Mouse (Mus musculus): Measurements from ENCODE around the gene Spsb3.

Spsb3 gene

GRCm38 (mm10) chr17:24886134-24886931 lies at the start of gene Spsb3, which contains the start of gene Nubp2:
Spsb3 (plus strand) TSS chr17:24886643.
Nubp2 (minus strand) TSS chr17:24886349.
- DNase-seq (ENCODE audit: low read depth): peak; percentile 99

DNA sequence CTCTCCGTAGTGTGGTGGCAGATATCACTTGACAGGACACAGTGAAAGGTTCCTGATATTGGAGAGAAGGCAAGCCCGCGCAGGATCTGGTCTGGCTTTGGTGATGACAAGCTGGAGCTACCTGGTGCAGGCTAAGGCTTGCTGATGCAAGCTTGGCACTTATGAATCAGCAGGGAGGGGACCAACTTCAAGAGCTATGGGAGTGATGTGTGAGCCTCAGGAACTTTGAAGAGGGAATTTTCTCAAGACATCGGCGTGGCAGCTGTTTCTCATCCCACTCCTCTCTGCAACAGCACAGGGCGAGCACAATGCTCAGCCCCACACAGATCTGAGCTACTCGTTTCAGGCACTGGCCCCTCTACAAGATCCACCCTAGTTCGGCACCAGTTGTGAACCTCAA lies 46.6 kb upstream of the Spsb3 start, which contains the start of gene Hagh:
Gene Hagh, plus strand, starts transcription at position 302 of the 400 bp plus-strand sequence.
- no peak for DNase-seq (ENCODE audit: low read depth)

DNA sequence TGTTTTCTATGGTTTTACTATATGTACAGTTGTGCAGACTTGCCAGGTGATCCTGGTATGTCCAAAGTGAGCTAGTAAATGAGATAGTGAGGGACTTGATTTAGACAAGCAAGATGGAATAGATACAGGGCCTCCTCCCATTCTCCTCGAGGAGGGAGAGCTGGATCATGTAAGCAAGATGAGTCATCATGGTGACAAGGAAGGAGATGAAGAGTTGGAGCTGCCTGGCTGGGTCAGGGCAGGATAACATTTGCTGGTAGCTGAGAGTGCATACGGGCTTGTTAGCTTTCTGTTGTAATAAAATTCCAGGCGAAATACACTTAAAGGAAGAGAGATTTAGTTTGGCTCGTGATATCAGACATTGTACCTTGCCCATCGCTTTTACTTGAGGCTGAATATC lies 46.1 kb upstream of the Spsb3 start:
- no peak for DNase-seq (ENCODE audit: low read depth)

GRCm38 (mm10) chr17:24841133-24841532 lies 45.3 kb upstream of the Spsb3 start:
- no peak for DNase-seq (ENCODE audit: low read depth)

DNA sequence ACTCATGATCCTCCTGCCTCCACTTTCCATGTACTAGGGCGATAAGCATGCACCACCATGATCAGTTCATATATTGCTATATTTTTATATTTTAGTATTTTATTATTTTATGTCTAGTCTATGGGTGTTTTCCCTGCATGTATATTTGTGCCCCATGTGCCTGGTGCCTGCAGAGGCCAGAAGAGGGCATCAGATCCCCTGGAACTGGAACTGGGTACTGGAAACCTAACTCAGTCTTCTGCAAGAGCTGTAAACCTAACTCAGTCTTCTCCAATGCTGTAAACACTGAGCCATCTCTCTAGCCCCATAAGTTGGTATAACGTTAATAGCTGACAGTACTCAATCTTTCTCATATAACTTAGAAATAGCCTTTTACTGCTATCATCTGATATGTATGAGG lies 43.8 kb upstream of the Spsb3 start:
- DNase-seq (ENCODE audit: low read depth): no peak

GRCm38 (mm10) chr17:24844525-24844924 lies 41.9 kb upstream of the Spsb3 start:
- no peak for DNase-seq (ENCODE audit: low read depth)

DNA sequence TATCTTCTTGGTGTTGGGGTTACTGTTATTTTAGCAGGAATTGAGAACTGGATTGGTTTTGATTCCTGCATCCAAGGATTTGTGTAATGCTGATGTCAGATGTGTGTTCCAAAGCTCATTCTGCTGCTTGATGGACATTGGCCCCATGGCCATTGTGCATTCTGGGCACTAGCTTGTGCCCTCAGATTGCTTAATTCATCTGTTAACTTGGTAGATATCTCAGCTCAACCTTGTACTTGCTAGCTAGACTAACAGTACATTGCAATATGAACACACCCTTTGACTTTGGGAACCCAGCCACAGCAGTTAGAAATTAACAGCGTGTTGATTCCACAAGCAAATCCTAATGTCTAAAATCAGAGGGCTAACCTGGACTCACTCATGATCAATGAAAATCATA lies 39.1 kb upstream of the Spsb3 start:
- DNase-seq (ENCODE audit: low read depth): no peak

GRCm38 (mm10) chr17:24848600-24849031 lies 37.8 kb upstream of the Spsb3 start:
- DNase-seq (ENCODE audit: low read depth): no peak

GRCm38 (mm10) chr17:24849733-24850064 lies 36.7 kb upstream of the Spsb3 start:
- DNase-seq (ENCODE audit: low read depth): no peak

- DNase-seq (ENCODE audit: low read depth): peak; percentile 97
Measured at GRCm38 (mm10) chr17:24850065-24850772, 36.2 kb upstream of the Spsb3 start, which contains the start of gene Fahd1. Fahd1 (minus strand) TSS chr17:24850364.

GRCm38 (mm10) chr17:24850773-24851127 lies 35.7 kb upstream of the Spsb3 start:
- DNase-seq (ENCODE audit: low read depth): no peak

DNA sequence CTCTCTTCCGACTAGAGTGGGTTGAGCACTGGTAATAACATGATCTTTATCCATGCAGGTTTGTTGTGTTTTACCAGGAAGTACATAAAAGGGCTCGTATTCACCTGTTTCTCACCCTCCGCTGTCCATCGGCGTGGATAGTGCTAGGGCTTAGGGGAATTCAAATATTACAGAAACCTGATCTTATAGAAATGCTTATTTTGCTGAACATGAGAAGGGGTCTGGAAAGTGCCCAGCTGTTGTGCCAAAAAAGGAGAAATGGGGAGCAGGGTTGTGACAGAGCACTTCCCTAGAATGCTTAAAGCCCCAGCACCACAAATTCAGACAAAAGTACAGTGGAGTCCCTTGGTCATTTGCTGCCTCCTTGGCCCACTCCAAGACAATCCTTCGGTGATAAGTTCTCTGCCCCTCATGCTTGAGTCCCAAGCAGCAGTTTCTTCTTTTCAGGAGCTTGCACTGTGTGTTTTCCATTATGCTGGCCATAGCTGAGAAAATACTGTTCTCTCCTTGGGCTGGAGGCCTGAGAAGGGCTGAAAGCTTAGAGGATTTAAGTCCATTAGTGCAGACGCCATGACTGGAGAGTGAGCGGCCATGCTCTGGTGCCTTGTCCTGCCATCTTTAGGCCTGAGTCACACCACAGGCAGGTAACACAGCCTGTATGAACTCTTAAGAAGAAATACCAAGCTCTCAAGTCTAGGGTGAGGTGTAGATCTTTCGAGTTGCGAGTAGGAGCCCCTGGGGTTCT lies 34.9 kb upstream of the Spsb3 start:
- DNase-seq (ENCODE audit: low read depth): no peak

DNA sequence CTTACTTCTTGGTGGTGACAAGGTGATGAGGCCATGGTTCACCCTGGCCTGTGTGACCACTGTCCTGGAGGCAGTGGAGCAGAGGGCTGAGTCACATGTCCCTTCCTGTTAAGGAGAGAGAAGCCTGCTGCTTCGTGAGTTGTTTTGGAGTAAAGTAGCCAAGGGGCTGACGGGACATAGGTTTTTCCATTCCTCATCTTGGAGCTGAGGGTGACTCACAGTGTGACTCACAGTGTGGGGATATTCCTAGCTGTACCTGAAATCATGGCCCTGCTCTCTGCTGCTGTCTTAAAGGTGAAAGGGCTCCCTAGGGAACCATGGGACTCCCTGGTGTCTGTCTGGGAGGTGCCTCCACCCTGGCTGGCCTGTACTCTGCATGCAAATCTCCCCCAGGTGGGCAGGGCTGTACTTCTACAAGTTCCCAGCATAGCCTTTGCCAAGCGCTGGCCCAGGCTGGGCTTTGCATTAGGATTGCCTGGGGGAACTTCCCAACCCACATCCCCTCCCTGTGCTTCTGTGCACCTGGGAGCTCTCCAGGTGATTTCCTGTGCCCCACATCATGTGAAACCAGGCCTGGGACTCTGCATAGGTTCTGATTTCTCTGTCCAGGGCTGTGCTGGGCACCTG lies 30.5 kb upstream of the Spsb3 start:
- DNase-seq (ENCODE audit: low read depth): peak; percentile 37

GRCm38 (mm10) chr17:24856589-24856988 lies 29.9 kb upstream of the Spsb3 start:
- DNase-seq (ENCODE audit: low read depth): no peak

DNA sequence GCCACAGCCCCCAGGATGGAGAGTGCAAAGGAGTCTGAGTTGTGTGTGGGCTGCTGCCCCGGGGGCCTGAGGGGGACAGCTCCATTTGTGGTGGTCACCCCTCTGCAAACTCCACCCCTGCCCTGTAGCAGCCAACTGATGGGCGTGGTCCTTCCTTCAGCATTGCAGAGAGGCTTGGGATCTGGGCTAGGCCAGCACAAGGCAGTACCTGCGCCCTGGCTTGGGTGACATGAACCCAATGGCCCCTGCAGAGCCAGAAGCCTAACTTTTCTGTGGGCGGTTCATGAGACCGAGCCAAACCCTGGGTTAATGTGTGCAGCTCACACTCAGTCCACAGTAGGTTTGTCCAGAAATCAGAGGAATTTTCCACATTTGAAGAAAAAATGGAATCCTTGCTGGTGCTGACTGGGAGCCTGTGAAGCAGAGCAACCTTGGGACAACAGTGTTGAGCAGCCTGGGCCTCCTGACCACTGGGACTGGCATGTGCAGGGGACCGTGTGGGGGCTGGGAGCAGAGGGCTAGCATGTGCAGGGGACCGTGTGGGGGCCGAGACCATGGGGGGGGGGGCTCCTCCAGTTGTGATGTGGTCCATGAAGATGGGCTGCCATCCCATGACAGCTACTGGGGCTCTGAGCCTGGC lies 28.5 kb upstream of the Spsb3 start:
- no peak for DNase-seq (ENCODE audit: low read depth)

DNA sequence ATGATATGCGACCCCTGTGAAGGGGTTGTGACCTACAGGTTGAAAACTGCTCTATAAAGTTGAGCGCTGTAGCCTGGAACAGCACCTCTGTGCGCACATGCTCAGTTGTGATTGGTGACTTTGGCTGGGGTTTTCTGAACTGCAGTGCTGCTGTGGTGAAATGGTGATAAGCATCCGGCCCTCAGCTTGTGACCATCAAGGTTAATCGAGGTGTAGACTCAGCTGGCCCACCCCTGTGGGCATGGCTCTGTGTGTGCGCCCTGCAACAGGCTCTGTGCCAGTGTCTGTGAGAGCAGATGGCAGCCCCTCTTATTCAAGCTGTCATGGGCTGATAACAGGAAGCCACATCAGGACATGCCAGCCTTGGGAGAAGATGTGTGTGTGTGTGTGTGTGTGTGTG lies 27.5 kb upstream of the Spsb3 start:
- DNase-seq (ENCODE audit: low read depth): no peak

- DNase-seq (ENCODE audit: low read depth): no peak
Measured at GRCm38 (mm10) chr17:24860076-24860475, 26.4 kb upstream of the Spsb3 start.

GRCm38 (mm10) chr17:24861785-24862184 lies 24.7 kb upstream of the Spsb3 start:
- DNase-seq (ENCODE audit: low read depth): no peak

GRCm38 (mm10) chr17:24865776-24866175 lies 20.7 kb upstream of the Spsb3 start, which contains the start of gene Igfals:
Igfals (plus strand) TSS chr17:24865997.
- DNase-seq (ENCODE audit: low read depth): no peak

DNA sequence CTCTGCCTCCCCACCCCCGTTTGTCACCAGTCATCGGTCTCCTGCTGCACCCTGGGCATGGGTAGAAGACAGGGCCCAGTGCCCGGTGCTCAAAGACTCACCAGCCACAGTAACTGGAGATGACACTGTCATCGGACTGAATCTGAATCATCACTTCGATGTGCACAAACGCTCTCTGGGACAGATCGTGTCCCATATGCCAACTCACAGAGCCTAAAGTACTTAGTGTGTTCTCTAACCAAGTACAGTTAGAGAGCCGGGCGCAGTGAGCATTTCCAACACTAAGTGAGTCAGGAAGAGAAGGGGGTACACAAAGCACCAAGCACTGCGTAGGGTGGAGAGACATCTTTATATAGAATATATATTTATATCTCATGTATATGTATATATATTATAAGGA lies 18.5 kb upstream of the Spsb3 start:
- no peak for DNase-seq (ENCODE audit: low read depth)

DNA sequence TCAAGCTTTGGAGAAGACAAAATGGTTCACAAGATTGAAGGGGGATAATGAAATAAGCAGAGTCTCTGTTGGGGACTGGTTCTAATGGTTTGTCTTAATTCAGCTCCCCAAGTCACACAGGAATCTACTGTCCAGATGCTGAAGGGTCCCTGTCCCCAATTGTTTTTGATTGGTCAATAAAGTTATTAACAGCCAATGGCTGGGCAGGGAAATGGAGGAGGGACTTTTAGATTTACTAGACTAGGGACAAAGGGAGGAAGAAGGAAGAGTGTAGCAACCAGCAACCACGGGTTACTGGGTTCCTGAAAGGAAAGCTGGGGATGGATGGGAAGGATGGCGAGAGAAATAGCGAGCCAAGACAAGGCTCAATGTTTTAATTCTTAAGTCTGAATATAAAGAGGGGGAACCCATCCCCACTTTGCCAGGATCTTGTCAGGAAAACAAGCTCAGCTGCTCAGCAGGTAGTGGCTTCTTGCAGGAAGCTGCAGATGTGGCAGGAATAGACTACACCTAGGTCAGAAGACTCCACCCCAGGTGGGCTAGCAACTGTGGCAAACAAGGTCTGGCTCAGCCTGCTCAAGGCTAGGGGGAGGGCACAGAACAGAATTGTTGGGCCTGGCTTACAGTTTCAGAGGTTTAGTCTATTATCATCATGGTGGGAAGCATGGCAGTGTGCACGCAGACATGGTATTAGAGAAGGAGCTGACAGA lies 12.6 kb upstream of the Spsb3 start:
- DNase-seq (ENCODE audit: low read depth): no peak
